Comparison of ENCODE assay signal across 23 mouse cellular contexts in the genomic region with DNA sequence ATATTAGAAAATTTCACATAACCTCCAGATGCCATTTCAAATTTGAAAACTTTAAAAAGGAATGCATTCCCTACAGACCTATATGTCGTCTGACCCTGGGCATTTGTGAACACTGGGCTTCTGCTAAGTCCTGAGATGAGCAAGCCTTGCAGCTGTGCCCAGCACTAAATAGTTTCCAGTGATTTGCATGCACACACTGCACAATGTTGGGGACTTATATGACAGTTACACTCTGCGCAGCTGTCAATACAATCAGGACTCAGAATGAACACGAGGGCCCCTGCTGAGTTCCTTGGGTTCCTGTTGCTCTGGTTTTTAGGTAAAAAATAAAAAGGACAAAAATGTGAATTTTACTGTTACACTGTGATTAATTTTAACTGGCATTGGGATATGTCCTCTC.
A peak's percentile ranks its signal among the peaks of the same experiment; 100 is the strongest.
DNase-seq lines count a peak whose midpoint lies in the region; ATAC-seq and TF ChIP-seq lines count a peak whose summit lies in the region.
"Had no signal": no experiment of that assay in that cellular context is flagged by ENCODE, and none has a peak within 500 bp of the region (broad histone marks: within the 10 kb centered on the region; RNA-seq: fewer than 3 reads in every experiment).

No protein-coding gene starts in this region.

- no peak overlapping the region for H3K4me3 ChIP-seq in midbrain, embryonic 12.5 days
- H3K4me3 ChIP-seq in midbrain, embryonic 13.5 days (replicated peaks) = no peak overlapping the region
- H3K4me3 ChIP-seq in CH12.LX (replicated peaks in 1 of 3; ENCODE audit: low read depth in 2 of 3, low read length in 2 of 3, poor library complexity in 1 of 3) = no peak overlapping the region

- dilution Hi-C loops in CH12.LX (cut with MboI; ENCODE audit: extremely low pct_ligation_motif_present, extremely low pct_unique_long_range_greater_than_20kb, low sequenced_read_pairs) = no loop called here

- H3K9me3 ChIP-seq in midbrain, embryonic 12.5 days = no peaks in the 10 kb centered on the region
- no peaks in the 10 kb centered on the region for H3K9me3 ChIP-seq in midbrain, embryonic 13.5 days
- no peaks in the 10 kb centered on the region for H3K9me3 ChIP-seq in CH12.LX (replicated peaks; ENCODE audit: low read length)
- H3K9me3 ChIP-seq: G1E had no signal

- H3K4me2 ChIP-seq in midbrain, embryonic 12.5 days (replicated peaks) = no peak overlapping the region
- no peak overlapping the region for H3K4me2 ChIP-seq in midbrain, embryonic 13.5 days (replicated peaks)
- H3K4me2 ChIP-seq in CH12.LX (ENCODE audit: insufficient read depth, low read depth, poor library complexity, severe bottlenecking) = peak overlapping the region; percentile 74

- no peak overlapping the region for H3K27ac ChIP-seq in midbrain, embryonic 12.5 days (replicated peaks)
- H3K27ac ChIP-seq in midbrain, embryonic 13.5 days = no peak overlapping the region
- no peak overlapping the region for H3K27ac ChIP-seq in CH12.LX (ENCODE audit: insufficient read depth, low read depth)

- TF ChIP-seq EP300 in CH12.LX (IDR thresholded peaks at IDR 0.05; ENCODE audit: low read length) = peak; percentile 87

- in situ Hi-C loops in CH12.LX (cut with MboI; ENCODE audit: low pct_ligation_motif_present, low pct_unique_long_range_greater_than_20kb, low sequenced_read_pairs) = no loop called here

- no peaks in the 10 kb centered on the region for H3K79me2 ChIP-seq in CH12.LX (replicated peaks; ENCODE audit: control insufficient read depth, extremely low read depth, insufficient read depth, poor library complexity, severe bottlenecking)

- WGBS in midbrain, embryonic 12.5 days = 81% methylated on average over 3 of the region's 3 CpGs
- WGBS in midbrain, embryonic 13.5 days = 71% methylated on average over 3 of the region's 3 CpGs

- no peak for TF ChIP-seq POLR2A in CH12.LX (IDR thresholded peaks at IDR 0.05; ENCODE audit: low read depth, low read length)

- no peak for TF ChIP-seq CTCF in CH12.LX (conservative IDR thresholded peaks at IDR 0.05 in 1 of 2, IDR thresholded peaks at IDR 0.05 in 1 of 2; ENCODE audit: low read depth in 2 of 2, low read length in 2 of 2)

- peak; percentile 19; the same call in 1 of the 2 replicates for ATAC-seq in midbrain, embryonic 12.5 days (ENCODE audit: low FRiP score, low read depth)
- ATAC-seq in midbrain, embryonic 13.5 days = no peak
- ATAC-seq: activated CD4-positive, CD25-positive, alpha-beta regulatory T cell, adult 4 months; CD4-positive, CD25-positive, alpha-beta regulatory T cell, adult 4 months; Patski had no signal

- no peaks in the 10 kb centered on the region for H3K4me1 ChIP-seq in midbrain, embryonic 12.5 days
- no peaks in the 10 kb centered on the region for H3K4me1 ChIP-seq in midbrain, embryonic 13.5 days (replicated peaks)
- peaks cover 4 to 22% of the 10 kb centered on the region in 2 experiments for H3K4me1 ChIP-seq in CH12.LX (ENCODE audit: control insufficient read depth in 1 of 2, insufficient read depth in 2 of 2)

- DNase-seq in A20 (ENCODE audit: low read depth, low spot score) (peak; percentile 57), CH12.LX (ENCODE audit: extremely low read depth) (peak; percentile 77)
- peak; percentile 4 for DNase-seq in splenic B cell, adult 2 months (ENCODE audit: low read depth, low spot score)
- DNase-seq in thymus, postnatal 14 days = no peak
- DNase-seq in lung, postnatal 25 days (ENCODE audit: low spot score) = no peak
- DNase-seq in cerebellum, adult 11 months = no peak
- DNase-seq: adrenal gland, adult 2 months; adrenal gland, adult 8-10 months; adrenal gland, postnatal 10 days; adrenal gland, postnatal 14 days; adrenal gland, postnatal 25 days; adrenal gland, postnatal 36 days; B cell, adult 2 months; cerebellum, adult 11-12 months; cerebellum, adult 18-20 months; cerebellum, adult 2 months; cerebellum, adult 8-10 months had no signal

- no peak; the same call in 1 of the 2 replicates for TF ChIP-seq RAD21 in CH12.LX (IDR thresholded peaks at IDR 0.05; ENCODE audit: low read depth, low read length)

- H3K27me3 ChIP-seq in midbrain, embryonic 12.5 days = no peaks in the 10 kb centered on the region
- no peaks in the 10 kb centered on the region for H3K27me3 ChIP-seq in midbrain, embryonic 13.5 days
- no peaks in the 10 kb centered on the region for H3K27me3 ChIP-seq in CH12.LX (replicated peaks)
- H3K27me3 ChIP-seq in splenic B cell, adult 2 months (ENCODE audit: control insufficient read depth, insufficient read depth, low read length, poor library complexity, severe bottlenecking) = no peaks in the 10 kb centered on the region

- H3K36me3 ChIP-seq in midbrain, embryonic 12.5 days = no peaks in the 10 kb centered on the region
- H3K36me3 ChIP-seq in midbrain, embryonic 13.5 days = no peaks in the 10 kb centered on the region
- no peaks in the 10 kb centered on the region for H3K36me3 ChIP-seq in CH12.LX (replicated peaks in 1 of 2; ENCODE audit: control insufficient read depth in 1 of 2, insufficient read depth in 1 of 2, low read length in 1 of 2)
- no peaks in the 10 kb centered on the region for H3K36me3 ChIP-seq in splenic B cell, adult 2 months (ENCODE audit: control insufficient read depth, insufficient read depth, low read length, poor library complexity, severe bottlenecking)
- H3K36me3 ChIP-seq: G1E had no signal

- H3K9ac ChIP-seq in midbrain, embryonic 12.5 days (replicated peaks) = no peak overlapping the region
- H3K9ac ChIP-seq in midbrain, embryonic 13.5 days (replicated peaks) = no peak overlapping the region
- H3K9ac ChIP-seq in CH12.LX (ENCODE audit: insufficient read depth, low read depth) = no peak overlapping the region

TF ChIP-seq in CH12.LX, 34 proteins besides CTCF, POLR2A, EP300 and RAD21:
- TF ChIP-seq NELFE (IDR thresholded peaks at IDR 0.05; ENCODE audit: low read depth, low read length) = no peak
- no peak for TF ChIP-seq ZC3H11A (IDR thresholded peaks at IDR 0.05; ENCODE audit: low read depth, low read length)
- peak; percentile 56 for TF ChIP-seq MYC (IDR thresholded peaks at IDR 0.05; ENCODE audit: low read depth, low read length)
- 0 out of 2 replicates have a peak, but pooled peaks have one; percentile 6 for TF ChIP-seq MAFK (IDR thresholded peaks at IDR 0.05; ENCODE audit: insufficient replicate concordance, low read length)
- peak; percentile 66; the same call in 1 of the 2 replicates for TF ChIP-seq MXI1 (IDR thresholded peaks at IDR 0.05; ENCODE audit: low read depth, low read length)
- TF ChIP-seq ZMIZ1 (IDR thresholded peaks at IDR 0.05; ENCODE audit: low read depth, low read length) = no peak
- peak; percentile 50 for TF ChIP-seq MAX (IDR thresholded peaks at IDR 0.05; ENCODE audit: low read length)
- TF ChIP-seq MAZ (IDR thresholded peaks at IDR 0.05; ENCODE audit: low read depth, low read length) = no peak
- peak; percentile 72; the same call in 1 of the 2 replicates for TF ChIP-seq JUN (IDR thresholded peaks at IDR 0.05; ENCODE audit: insufficient read depth, low read depth, low read length)
- TF ChIP-seq ETS1 (conservative IDR thresholded peaks at IDR 0.05; ENCODE audit: low read depth, low read length) = peak; percentile 77
- TF ChIP-seq SMC3 (IDR thresholded peaks at IDR 0.05; ENCODE audit: low read depth, low read length) = no peak
- TF ChIP-seq PAX5 (IDR thresholded peaks at IDR 0.05; ENCODE audit: low read length) = no peak
- peak; percentile 88 for TF ChIP-seq IRF4 (IDR thresholded peaks at IDR 0.05; ENCODE audit: low read depth, low read length)
- TF ChIP-seq TBP (conservative IDR thresholded peaks at IDR 0.05; ENCODE audit: low read depth, low read length) = no peak
- TF ChIP-seq MEF2A (IDR thresholded peaks at IDR 0.05; ENCODE audit: borderline replicate concordance, low read depth, low read length) = peak; percentile 68
- no peak for TF ChIP-seq POLR2AphosphoS2 (IDR thresholded peaks at IDR 0.05; ENCODE audit: low read depth, low read length)
- no peak for TF ChIP-seq USF2 (conservative IDR thresholded peaks at IDR 0.05; ENCODE audit: low read depth, low read length)
- peak; percentile 52; the same call in 1 of the 2 replicates for TF ChIP-seq NRF1 (IDR thresholded peaks at IDR 0.05; ENCODE audit: low read depth, low read length)
- no peak for TF ChIP-seq KAT2A (IDR thresholded peaks at IDR 0.05; ENCODE audit: insufficient replicate concordance, low read length)
- peak; percentile 80 for TF ChIP-seq JUND (conservative IDR thresholded peaks at IDR 0.05; ENCODE audit: low read depth, low read length)
- TF ChIP-seq CHD2 (IDR thresholded peaks at IDR 0.05; ENCODE audit: low read length) = peak; percentile 33
- TF ChIP-seq USF1 (IDR thresholded peaks at IDR 0.05; ENCODE audit: low read depth, low read length) = no peak
- TF ChIP-seq E2F4 (IDR thresholded peaks at IDR 0.05; ENCODE audit: insufficient replicate concordance, low read depth, low read length) = no peak
- TF ChIP-seq HCFC1 (IDR thresholded peaks at IDR 0.05; ENCODE audit: low read depth, low read length) = no peak
- peak; percentile 87 for TF ChIP-seq TCF12 (IDR thresholded peaks at IDR 0.05; ENCODE audit: low read depth, low read length)
- no peak for TF ChIP-seq ZKSCAN1 (IDR thresholded peaks at IDR 0.05; ENCODE audit: borderline replicate concordance, low read depth, low read length)
- no peak for TF ChIP-seq GABPA (IDR thresholded peaks at IDR 0.05; ENCODE audit: insufficient replicate concordance, low read depth, low read length)
- no peak for TF ChIP-seq UBTF (IDR thresholded peaks at IDR 0.05; ENCODE audit: low read depth, low read length)
- no peak for TF ChIP-seq CHD1 (IDR thresholded peaks at IDR 0.05; ENCODE audit: low read depth, low read length)
- no peak for TF ChIP-seq ELF1 (IDR thresholded peaks at IDR 0.05; ENCODE audit: low read depth, low read length)
- peak; percentile 45; the same call in 1 of the 2 replicates for TF ChIP-seq RCOR1 (conservative IDR thresholded peaks at IDR 0.05; ENCODE audit: low read depth, low read length)
- TF ChIP-seq SIN3A (IDR thresholded peaks at IDR 0.05; ENCODE audit: low read length) = peak; percentile 56
- peak; percentile 83 for TF ChIP-seq BHLHE40 (IDR thresholded peaks at IDR 0.05; ENCODE audit: low read depth, low read length)
- TF ChIP-seq ZNF384 (IDR thresholded peaks at IDR 0.05; ENCODE audit: low read depth, low read length) = no peak

Comparison
In these comparisons a context has a peak if more than half of its experiments do, and no peak if none do; other contexts are left out.
1. DNase-seq: peak in A20 (single experiment), CH12.LX (single experiment) and splenic B cell, adult 2 months (single experiment); none in thymus, postnatal 14 days (single experiment), lung, postnatal 25 days (single experiment) and cerebellum, adult 11 months (single experiment).